Mouse (Mus musculus) erythroid progenitor cell, adult 5-6 weeks (primary cell): ENCODE results near the gene Gas7. TPM values are rescaled to one million over a fixed set of nuclear protein-coding genes. Genes with fewer than 3 reads are reported as not detected.

Experiments used
- ATAC-seq: replicated peaks from 2 replicates; pipeline ENCODE4 v1.8.0; 2016; ENCODE audit warnings: moderate number of reproducible peaks, mild to moderate bottlenecking, moderate TSS enrichment, inconsistent platforms; ENCODE audit not compliant: poor library complexity, low FRiP score, severe bottlenecking
- total RNA-seq, 2 experiments: library from RNA; stranded (forward) in 1 of 2; stranded (reverse) in 1 of 2; fragments of 150-400 nt in 1 of 2; fragments of 186-747, 209-891 nt in 1 of 2; gene quantifications; 2 replicates each; pipeline versions ENCODE4 v1.2.3 to v1.2.4; 2015 to 2017; ENCODE audit warnings: low replicate concordance in 2 of 2

Gene Gas7
- total RNA-seq (2015; ENCODE audit: low replicate concordance) (10.5 and 14.3 TPM in 2 replicates), total RNA-seq (2017; ENCODE audit: low replicate concordance) (6.0 and 6.4 TPM in 2 replicates)

- no peak for ATAC-seq
Observed at GRCm38 (mm10) chr11:67454874-67455526, at the start of gene Gas7. Gas7 (plus strand) TSS chr11:67455437.

GRCm38 (mm10) chr11:67414346-67414940 lies 40.8 kb upstream of the Gas7 start:
- no peak for ATAC-seq

GRCm38 (mm10) chr11:67423575-67423974 lies 31.7 kb upstream of the Gas7 start:
- no peak for ATAC-seq

- no peak for ATAC-seq
Observed at GRCm38 (mm10) chr11:67428196-67428595, 27.0 kb upstream of the Gas7 start.

GRCm38 (mm10) chr11:67429836-67430235 lies 25.4 kb upstream of the Gas7 start:
- ATAC-seq, result no peak

GRCm38 (mm10) chr11:67431116-67431645 lies 24.1 kb upstream of the Gas7 start:
- no peak for ATAC-seq

GRCm38 (mm10) chr11:67431864-67432263 lies 23.4 kb upstream of the Gas7 start:
- ATAC-seq, result no peak

GRCm38 (mm10) chr11:67433763-67434162 lies 21.5 kb upstream of the Gas7 start:
- no peak for ATAC-seq

- no peak for ATAC-seq
Observed at GRCm38 (mm10) chr11:67438746-67439145, 16.5 kb upstream of the Gas7 start.

GRCm38 (mm10) chr11:67445058-67445825 lies 10.0 kb upstream of the Gas7 start:
- ATAC-seq, result no peak

GRCm38 (mm10) chr11:67451525-67451924 lies 3.7 kb upstream of the Gas7 start:
- ATAC-seq, result no peak

GRCm38 (mm10) chr11:67455527-67455981 lies 317 bp downstream of the Gas7 start:
- no peak for ATAC-seq

- no peak for ATAC-seq
Observed at GRCm38 (mm10) chr11:67456029-67456428, 792 bp downstream of the Gas7 start.

GRCm38 (mm10) chr11:67458171-67458570 lies 2.9 kb downstream of the Gas7 start:
- ATAC-seq, result no peak

GRCm38 (mm10) chr11:67467132-67467531 lies 11.9 kb downstream of the Gas7 start:
- ATAC-seq, result no peak

- no peak for ATAC-seq
Observed at GRCm38 (mm10) chr11:67468846-67469245, 13.6 kb downstream of the Gas7 start.

GRCm38 (mm10) chr11:67474590-67474989 lies 19.4 kb downstream of the Gas7 start:
- no peak for ATAC-seq

- ATAC-seq, result no peak
Observed at GRCm38 (mm10) chr11:67479534-67479933, 24.3 kb downstream of the Gas7 start.

GRCm38 (mm10) chr11:67480204-67480956 lies 25.1 kb downstream of the Gas7 start:
- ATAC-seq, result no peak

- ATAC-seq, result no peak
Observed at GRCm38 (mm10) chr11:67481691-67482090, 26.5 kb downstream of the Gas7 start.
